Mouse (Mus musculus) layer of hippocampus, adult 9-10 months (tissue): Measurements from ENCODE around the gene Kif26b.
A peak's percentile ranks its signal among the peaks of the same experiment; 100 is the strongest.

Source experiments
- DNase-seq: peaks from one replicate; pipeline ENCODE4 v3.0.0; 2022; ENCODE audit warnings: low spot score

The Kif26b gene

DNA sequence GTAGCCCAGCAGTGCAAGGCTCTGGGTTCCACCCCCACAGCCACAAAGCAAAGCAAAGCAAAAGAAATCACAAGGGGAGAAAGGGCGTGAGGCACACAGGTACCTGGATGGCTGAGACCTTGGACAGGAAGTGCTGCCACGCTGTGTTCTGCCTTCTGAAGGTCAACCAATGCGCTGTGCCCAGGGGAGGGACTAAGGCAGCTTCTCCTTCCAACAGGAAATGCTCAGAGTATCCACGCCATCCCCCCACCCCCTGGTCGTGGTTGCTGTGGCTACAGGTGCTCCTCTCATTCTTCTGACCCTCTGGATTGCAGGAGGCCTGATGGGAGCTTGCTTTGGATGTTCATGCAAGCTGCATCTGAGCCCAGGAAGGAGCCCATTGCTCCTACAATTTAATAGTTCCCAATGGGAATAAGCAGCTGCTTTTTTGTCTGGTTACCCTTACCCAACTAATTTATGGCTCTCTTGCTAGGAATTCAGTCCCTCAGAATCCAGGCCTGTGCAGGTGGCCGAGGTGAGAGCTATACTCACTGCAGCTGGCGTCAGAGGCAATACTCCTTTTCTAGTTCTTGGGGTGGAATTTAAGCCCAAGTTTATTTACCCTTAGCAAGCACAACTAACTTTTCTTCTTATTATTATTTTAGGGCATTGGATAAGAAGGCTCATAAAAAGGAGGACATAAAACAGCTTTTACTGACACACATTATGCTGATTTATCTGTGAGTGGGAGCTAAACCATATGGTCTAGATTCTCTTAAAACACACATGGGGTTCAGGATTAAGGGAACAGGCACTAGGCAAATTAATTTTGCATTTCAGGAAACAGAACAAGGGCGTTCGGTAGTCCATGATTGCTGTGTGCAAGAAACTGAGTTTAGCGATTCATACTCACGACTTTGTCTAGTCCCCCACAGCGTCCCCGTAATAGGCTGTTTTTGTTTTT is 61.6 kb downstream of the Kif26b start:
- peak; percentile 30 for DNase-seq

DNA sequence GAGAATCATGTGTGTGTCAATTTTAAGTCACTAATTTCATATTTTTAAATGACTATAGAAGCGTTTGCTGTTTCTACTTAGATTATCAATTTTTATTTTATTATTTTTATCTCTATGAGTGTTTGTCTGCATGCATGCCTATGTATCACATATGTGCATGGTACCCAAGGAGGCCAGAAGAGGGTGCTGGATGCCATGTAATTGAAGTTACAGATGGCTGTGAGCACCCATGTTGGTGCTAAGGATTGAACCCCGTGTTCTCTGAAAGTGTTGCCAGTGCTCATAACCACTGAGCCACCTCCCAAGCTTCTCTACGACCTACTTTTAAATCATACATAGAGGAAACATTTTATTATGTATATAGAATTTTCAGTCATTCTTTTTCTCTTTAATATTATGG is 68.2 kb downstream of the Kif26b start:
- DNase-seq: no peak

DNA sequence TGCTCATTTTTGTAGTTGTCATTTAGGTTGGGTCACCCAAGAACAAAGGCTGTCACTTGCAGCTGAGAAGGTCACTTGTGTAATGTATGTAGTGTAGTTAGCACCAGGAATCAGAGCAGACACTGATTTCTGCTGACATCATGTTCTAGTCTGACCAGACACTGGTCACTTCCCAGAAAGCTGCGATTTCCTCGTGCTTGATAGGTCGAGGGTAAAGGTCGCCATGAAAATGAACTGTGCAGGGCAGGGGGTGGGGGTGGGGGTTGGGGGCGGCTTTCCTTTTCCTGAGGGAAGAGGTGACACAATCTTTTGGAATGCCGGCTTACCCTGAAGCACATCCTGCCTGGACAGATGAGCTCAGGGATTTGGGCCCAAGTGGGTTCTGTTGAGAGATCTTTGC is 68.8 kb downstream of the Kif26b start:
- DNase-seq: no peak

DNA sequence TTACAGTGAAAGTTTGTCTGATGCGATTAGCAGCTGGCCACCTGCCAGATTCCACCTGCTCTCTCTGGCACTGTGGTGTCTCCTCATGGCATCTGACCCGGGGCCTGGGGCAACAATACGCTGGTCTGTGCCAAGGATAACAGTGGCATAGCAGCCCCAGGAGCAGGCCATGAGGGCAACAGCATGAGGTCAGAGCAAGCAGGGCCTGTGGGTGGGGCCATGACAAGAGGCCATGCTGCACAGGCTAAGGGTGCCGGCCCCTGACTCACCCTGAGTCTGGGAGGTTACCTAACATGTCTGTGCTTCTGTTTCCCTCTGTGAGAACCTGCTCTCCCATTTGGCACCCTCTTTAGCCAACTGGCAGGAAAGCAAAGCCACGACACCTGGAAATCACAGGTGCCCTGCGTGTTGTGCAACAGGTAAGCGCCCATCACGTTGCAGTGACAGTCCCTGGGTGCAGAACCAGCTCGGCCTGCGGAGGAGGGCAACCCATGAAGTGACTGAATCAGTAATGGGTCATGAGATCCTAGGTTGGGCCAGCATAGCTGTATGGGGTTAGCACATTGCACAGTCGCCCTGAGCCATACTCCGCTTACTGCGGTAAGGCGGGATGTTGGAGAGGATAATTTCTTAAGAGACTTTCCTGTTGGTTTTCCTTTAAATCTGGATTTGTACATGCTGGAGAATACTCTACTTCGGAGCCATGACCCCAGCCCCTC is 72.1 kb downstream of the Kif26b start:
- no peak for DNase-seq

DNA sequence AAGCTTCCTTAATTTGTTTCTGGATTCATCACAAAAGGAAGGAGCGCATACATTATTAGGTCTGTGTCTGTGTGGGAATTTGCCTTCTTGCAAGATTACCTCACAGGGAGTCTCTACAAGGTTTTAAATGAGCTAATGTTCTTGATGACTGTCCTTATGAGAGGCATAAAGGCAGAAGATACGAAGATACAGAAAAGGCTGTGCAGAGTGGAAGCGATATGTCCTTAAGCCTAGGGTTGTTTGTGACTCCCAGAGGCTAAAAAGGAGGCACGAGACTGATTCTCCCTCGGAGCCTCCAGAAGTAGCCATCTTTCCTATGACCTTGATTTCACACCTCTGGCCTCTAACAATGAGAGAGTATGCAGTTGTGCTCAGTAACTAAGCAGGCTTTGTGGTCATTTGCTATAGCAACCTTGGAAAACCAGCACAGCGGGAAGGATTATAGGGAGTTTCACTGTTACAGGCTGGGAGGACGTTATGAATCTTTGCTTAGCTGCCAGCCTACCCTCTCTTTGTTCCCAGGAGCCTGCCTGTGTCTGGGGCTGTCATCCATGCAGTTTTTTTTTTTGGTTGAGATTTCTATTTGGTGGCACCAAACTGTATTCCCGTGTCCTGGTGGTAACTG is 80.3 kb downstream of the Kif26b start:
- DNase-seq: no peak

DNA sequence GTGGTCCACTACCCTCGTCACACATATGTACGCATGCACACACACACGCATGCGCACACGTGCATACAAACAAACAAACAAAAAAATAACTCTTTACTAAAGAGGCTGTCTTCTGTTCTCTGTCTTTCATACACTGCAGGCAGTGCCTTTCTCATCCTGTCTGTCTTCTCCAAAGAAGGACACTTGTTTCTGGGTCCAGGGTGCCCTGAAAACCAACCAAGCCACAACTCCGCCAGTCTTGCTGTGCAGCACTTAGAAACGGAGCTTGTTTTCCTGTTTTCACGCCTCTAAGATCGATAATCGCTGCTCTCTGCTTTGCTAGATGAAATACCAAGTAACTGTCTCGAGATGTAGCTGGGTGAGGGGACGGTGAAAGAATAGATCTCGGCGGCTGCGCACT is 82.6 kb downstream of the Kif26b start:
- DNase-seq: no peak

DNA sequence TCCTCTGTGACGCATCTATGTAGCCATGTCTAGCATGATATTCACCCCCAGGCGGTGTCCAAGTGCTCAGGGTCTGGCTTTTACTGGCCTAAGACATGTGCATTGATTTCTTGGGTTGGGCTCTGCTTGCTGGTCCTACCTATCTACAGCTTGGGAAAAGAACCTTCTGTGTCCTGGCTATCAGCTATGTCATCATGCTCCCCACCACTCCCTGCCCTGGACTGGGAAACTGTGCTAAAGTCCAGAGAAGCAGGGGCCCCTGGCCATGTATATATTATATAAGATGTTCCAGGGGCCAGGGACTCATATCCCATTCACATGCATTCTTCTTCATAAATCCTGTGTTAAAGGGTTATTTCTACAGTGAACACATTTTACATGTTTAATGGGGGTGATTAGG is 92.4 kb downstream of the Kif26b start:
- DNase-seq: no peak

DNA sequence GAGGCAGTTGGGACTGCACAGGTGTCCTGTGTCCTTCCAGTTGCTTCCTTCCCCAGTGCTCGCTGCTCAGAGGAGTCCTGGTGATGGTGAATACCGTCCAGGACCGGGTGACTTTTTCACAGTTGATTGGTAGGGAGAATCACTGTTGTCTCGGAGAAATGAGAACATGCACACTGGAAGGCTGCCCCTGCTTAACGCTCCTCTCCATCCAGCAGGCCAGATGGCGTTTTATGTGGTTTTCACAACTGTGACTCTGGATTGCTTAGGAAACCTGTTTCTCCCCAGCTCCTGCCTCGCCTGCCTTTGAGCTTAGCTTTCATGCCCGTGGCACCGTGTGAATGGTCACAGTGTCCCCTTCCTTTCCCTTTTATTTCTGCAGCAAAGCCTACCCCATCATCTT is 95.0 kb downstream of the Kif26b start:
- DNase-seq: no peak

DNA sequence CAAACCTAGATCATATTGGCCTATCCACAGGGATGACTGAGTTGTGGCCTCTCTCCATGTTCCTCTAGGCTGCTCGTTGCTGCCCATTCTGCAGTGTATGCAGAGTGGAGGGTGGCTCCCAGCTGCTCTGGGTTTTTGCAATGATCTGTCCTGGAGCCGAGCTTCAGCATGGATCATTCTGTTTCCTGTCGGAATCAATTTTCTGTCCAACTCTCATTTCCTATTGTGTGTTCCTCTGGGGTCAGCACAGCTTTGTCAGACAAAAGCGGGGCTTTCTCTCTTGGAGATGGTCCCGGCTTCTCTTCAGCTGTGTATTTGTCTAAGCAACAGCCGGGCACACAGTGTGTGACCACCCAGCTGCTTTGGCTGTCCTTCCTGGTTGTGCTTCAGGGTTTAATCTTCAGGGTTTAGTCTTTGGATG is 98.0 kb downstream of the Kif26b start:
- DNase-seq: no peak

DNA sequence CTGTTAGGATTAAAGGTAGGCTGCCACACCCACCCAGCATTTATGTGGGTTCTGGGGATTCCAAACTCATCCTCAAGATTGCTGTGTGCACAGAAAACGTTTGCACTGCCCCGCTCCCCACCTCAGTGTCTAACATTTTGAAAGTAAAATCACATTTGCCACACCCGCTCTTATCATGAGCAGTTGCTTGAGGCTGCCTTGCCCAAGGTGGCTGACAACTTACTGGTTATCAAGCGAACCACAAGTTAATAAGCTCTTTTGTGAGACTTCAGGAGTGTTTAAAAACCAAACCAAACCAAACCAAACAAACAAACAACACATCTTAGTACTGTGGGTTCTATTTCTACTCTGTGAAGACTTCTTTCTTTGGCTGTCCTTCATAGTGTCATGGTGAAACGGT is 101.1 kb downstream of the Kif26b start:
- no peak for DNase-seq

DNA sequence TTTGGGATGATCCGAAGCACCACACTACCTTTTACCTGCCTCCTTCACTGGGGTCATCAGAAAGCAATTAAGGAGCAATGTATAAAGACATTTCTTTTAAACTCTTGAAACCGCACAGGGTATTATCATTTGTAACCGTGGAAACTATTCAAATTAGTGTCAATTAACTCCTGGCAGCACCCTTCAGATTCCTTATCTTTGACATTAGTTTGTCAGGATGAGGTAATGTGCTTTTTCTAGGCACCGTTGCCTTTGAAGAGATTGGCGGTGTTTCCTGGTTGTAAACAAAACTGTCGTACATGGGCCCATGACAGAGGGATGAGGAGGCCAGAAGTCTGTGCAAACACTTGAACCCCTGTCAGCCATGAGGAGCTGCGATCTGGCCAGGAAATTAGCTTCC is 102.9 kb downstream of the Kif26b start:
- no peak for DNase-seq

DNA sequence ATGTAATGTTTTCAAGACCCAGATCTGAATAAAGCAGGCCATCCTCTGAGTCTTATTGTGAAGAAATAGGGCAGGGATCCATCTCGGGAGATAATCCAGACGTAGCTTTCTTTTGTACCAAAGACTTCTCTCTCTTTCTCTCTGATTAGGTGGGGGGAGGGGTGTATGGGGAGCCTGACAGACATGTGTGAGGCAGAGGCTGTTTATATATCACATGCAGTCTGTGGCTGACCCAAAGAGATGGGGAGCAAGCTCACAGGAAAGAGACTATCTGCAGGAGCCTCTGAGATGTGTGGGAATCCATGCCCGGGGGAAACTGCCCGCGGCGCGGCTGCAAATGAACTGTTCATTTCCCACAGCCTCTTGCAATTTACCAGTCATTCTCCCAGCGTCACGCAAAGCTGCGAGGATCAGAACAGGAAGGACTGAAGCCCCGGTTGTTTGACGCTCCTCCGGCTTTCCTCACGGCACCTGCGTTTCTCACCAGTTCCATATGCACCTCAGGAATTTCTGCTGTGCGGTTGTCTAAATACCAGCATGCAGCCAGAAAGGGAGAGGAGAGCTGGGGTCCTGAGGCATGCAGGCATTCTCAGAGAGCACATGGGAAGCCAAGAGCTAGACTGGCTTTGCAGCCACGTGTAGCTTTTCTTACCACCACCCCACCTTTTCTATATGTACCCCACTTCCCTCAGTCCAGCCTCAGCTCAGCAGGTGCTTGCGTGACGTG is 105.6 kb downstream of the Kif26b start:
- DNase-seq: no peak

DNA sequence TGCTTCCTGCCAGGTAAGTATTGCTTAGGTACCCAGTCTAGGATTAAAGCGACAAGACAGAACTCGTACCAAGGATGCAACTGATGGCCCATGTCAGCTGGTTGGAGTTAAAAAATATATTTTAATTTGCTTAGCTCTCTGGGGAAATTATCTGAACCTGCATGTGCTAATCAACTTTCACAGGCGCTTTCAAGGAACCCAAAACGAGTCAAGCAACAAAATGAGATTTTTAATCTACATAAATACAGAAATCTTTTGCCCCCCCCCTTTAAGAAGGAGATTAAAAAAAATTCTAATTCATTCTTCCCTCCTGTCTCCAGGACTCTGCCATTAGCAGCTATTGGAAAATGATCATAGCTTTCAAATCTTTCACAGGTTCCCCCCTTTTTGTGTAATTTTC is 106.5 kb downstream of the Kif26b start:
- no peak for DNase-seq

DNA sequence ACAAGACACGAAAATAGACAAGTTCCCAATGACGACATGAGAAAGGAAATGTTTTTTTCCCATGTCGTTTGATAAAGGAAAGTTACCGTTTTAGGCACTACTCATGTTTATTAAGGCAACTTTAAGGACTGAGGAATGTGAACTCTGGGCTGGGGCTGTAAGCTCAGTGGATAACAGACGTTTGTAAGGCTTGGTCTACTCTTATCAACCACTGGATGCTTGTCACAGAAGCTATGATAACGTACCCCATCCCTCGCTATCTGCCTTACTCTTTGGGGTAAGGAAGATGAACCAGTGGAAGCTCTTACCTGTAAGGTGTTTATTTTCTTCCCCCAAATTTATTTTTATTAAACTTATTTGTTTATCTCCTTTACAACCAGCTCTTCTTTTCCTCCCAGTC is 108.4 kb downstream of the Kif26b start:
- DNase-seq: no peak

DNA sequence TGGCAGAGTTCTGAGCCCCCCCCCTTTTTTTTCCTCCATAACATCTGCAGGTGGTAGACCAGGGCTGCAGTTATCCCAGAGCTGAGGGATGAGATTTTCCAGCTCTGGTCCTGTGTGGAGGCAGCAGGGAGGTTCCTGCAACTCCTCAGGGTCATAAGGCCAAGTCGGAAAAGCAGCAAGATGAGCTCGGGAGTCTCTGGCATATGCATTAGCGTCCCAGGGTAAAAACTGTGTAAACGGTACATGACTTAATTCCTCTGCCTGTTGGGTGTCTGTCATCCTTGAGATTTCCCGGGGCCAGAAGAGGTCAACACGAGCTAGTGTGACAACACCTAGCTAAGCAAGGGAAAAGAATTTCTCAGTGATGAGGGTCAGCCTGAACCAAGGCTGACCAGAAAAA is 111.0 kb downstream of the Kif26b start:
- no peak for DNase-seq

DNA sequence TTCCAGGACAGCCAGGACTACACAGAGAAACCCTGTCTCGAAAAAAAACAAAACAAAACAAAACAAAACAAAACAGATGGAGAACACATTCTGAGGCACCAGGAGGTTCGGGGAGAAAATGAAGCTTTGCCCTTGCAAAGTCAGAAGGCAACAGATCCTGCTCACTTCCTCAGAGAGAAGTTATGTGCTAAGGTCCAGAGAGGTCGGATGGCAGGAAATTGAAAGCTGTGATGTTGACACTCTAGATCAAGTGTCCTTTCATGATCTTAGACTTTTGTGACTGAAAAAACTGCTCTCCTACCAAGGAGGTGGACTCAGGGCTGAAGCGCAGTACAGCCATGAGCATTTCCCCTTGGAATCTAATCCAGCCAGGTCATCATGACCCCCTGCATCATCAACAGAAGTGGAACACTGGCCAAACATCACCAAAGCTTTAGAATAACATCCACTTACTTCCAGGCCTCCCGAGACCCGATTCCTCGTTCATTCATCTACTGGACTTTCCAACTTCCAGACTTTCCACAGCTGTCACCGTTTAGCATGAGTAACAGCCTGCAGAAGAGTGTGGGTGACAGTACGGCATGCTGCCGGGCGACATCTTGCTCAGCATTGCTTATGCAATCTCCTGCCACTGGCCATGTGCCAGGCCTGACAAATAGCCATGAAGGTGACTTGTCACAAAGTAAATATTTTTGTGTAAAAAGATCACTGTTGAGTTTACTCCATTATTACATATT is 112.0 kb downstream of the Kif26b start:
- DNase-seq: peak; percentile 37

DNA sequence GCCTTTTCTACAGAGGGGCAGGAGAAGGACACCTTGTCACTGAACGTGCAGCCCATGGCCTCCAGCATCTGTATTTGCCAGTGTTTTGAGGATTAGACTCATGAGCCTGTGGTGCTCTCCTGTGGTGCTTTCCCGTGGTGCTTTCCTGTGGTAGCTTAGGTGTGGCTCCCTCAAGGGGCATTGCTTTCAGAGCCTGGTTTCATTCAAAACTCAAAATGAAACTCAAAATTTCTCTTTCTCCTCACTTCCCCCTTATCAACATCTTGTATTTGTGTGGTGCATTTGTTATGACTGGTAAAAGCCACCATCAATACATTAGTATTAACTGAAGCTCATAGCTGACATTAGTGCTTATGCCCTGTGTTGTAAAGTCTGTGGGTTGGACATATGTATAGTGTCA is 112.9 kb downstream of the Kif26b start:
- no peak for DNase-seq

DNA sequence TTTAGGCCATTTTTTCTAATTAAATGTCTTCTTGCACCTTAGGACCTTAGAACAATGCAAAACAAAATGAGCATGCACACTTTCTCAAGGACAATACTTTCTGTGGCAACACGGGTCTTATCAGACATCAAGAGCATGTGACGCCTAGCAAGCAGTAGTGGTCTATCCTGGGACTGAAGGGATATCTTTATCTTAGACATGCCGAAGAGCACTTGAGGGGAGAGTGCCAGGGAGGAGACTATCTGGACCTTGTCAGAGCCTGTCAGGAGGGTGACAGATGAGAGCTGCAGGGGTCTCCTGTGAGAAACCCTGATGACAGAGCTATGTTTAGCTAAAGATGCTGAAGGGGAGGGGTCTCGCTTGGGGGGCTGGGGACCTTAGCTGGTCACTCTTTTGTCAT is 116.0 kb downstream of the Kif26b start:
- no peak for DNase-seq

DNA sequence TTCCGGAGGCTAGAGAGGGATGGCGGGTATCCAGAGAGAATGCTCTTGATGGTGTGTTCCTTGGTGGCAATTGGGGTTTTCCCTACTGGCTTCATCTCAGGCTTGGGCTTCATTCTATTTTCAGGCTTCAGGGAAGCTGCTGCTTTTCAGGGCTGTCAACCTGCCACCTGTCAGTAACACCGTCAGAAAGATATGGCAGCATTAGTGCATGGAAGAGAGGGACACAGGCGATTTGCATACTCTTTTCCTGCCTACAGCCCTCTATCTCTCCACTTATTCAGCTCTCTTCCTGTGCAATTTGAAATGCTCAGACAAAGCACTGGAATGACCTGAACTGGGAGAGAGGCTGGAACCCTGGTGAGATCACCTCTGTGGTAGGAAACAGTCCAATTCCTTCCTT is 117.7 kb downstream of the Kif26b start:
- DNase-seq: no peak

DNA sequence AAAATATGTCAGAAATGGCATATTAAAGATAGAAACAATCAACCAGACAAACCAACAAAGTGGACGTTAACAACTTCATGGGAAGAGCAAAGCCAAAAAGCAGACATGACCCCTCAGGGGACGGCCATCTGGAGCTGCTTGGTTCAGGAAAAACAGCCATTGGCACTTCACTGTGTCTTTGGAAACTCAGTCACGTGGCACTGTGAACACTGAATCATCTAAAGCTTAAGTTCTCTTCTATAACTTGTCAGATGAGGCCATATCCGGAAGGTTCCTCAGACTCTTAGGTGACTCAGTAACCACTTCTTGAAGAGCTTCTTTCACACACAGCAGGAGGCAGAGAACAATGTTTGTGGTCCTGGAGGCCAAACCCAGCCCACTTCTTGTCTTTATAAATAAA is 126.6 kb downstream of the Kif26b start:
- DNase-seq: no peak

DNA sequence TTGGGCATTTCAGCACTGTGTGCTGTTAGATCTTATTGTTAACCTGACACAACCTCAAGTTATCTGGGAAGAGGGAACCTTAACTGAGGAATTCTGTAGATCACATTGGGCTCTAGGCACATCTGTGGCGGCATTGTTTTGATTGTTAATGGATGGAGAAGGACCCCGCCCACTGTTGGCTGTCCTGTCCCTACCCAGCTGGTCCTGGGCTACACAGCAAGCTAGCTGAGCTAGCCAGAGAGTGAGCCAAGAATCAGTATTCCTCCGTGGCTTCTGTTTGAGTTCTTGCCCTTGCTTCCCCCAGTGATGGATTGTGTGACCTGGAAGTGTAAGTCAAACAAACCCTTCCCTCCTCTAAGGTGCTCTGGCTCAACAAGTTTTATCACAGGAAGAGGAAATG is 132.1 kb downstream of the Kif26b start:
- no peak for DNase-seq

DNA sequence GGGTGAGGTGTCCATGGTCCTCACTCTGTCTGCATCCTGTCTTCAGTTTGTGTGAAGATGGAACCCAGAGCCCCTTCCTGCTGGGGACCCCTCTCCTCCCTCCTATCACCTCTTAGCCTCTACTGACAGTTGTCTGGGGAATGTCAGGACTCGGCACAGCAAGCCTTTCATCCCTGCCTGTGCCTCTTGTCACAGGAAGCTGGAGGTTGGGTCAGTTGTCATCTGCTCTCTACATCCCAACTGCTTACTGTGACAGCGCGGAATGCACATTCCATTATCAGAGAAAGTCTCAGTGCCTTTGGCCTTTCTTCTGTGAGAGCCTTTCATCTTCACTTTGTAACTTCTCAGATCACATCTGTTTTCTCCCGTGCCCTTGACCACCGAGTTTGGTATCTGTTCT is 132.6 kb downstream of the Kif26b start:
- no peak for DNase-seq
